Mouse (Mus musculus): Measurements from ENCODE around the gene Rab7b. TPM values are rescaled to one million over a fixed set of nuclear protein-coding genes. Genes with fewer than 3 reads are reported as not detected.

Gene Rab7b
- polyA plus RNA-seq, 1 experiment, result 1.5 TPM

- TF ChIP-seq POLR2A (IDR thresholded peaks at IDR 0.05; ENCODE audit: low read depth, low read length) (no peak), CTCF (IDR thresholded peaks at IDR 0.05; ENCODE audit: extremely low read depth, insufficient read length, insufficient replicate concordance, low read depth, low read length) (no peak)
- Histone ChIP-seq H3K4me3 (ENCODE audit: low read depth, low read length) (no peak overlapping the region), H3K27me3 (ENCODE audit: control insufficient read depth, insufficient read depth, low read length) (no peaks in the 10 kb centered on the region), H3K4me1 (ENCODE audit: control insufficient read depth, insufficient read depth, insufficient read length, low read length) (no peaks in the 10 kb centered on the region), H3K36me3 (ENCODE audit: control insufficient read depth, insufficient read depth, low read length) (no peaks in the 10 kb centered on the region), H3K27ac (ENCODE audit: insufficient read depth, low read depth, low read length) (no peak overlapping the region)
- WGBS, result 60% methylated on average over 2 of the region's 2 CpGs
These were observed 59.3 kb downstream of the Rab7b start for GRCm38 (mm10) chr1:131747761-131748160.

DNA sequence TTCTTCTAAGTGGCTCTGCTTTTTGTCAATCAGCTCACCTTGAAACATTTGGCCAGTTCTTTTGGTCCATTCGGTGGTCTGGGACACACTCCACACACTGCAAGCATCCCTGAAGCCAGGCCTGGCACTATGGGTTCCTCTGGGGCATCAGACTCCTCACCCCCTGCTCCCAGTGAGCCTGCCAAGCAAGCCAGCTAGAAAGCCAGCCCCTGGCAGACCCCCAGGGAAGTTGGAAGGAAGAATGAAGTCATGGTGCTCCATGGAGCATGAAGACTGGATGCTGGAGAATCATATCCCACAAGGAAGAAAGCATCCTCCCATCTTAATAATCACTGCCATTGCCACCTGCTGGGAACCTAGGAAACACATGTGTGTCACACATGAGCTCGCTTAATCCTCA, 60.1 kb downstream of the Rab7b start:
- WGBS, result 75% methylated on average over 2 of the region's 2 CpGs
- no peaks in the 10 kb centered on the region for H3K4me1 ChIP-seq (ENCODE audit: control insufficient read depth, insufficient read depth, insufficient read length, low read length)
- H3K27ac ChIP-seq (ENCODE audit: insufficient read depth, low read depth, low read length), result no peak overlapping the region
- H3K27me3 ChIP-seq (ENCODE audit: control insufficient read depth, insufficient read depth, low read length), result no peaks in the 10 kb centered on the region
- no peaks in the 10 kb centered on the region for H3K36me3 ChIP-seq (ENCODE audit: control insufficient read depth, insufficient read depth, low read length)
- TF ChIP-seq POLR2A (IDR thresholded peaks at IDR 0.05; ENCODE audit: low read depth, low read length) (no peak), CTCF (IDR thresholded peaks at IDR 0.05; ENCODE audit: extremely low read depth, insufficient read length, insufficient replicate concordance, low read depth, low read length) (no peak)
- no peak overlapping the region for H3K4me3 ChIP-seq (ENCODE audit: low read depth, low read length)

DNA sequence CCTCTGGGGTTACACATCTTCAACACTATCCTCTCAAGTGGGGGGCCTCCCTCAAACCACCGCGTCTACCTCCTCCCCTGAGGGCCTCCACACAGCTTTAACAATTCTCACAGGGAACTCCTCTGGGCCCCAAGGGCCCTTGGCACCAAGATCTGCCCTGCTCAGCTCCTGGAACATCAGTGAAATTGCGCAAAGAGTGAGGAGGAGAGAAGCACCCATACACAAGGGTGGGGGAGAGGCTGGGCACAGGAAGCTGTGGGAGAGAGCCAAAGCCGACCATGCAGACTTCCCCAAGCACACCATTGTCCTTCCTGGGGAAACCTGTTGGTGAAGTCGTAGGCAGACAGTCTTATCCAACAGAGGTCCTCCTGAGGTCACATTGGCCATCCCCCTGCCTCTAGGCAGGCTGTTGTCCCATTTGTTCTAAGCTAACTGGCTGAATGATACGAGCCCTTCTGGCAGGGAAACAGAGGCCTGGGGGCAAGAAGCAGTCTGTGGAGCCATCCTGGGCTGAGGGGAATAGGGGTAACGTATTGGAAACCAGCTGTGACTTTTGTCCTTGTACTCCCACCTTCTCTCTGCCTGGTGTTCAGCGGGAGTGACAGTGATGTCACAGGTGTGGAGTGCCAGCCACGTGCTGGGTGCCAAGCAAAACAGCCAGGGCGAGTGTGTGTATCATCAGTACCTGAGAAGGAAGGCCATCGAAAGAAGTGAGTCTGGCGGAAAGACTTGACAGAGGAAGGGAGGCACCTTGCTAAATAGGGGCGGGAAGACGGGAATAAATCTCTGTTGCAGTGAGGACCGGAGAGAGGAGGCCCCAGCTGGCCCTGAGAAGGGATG, 61.4 kb downstream of the Rab7b start:
- H3K27me3 ChIP-seq (ENCODE audit: control insufficient read depth, insufficient read depth, low read length), result no peaks in the 10 kb centered on the region

DNA sequence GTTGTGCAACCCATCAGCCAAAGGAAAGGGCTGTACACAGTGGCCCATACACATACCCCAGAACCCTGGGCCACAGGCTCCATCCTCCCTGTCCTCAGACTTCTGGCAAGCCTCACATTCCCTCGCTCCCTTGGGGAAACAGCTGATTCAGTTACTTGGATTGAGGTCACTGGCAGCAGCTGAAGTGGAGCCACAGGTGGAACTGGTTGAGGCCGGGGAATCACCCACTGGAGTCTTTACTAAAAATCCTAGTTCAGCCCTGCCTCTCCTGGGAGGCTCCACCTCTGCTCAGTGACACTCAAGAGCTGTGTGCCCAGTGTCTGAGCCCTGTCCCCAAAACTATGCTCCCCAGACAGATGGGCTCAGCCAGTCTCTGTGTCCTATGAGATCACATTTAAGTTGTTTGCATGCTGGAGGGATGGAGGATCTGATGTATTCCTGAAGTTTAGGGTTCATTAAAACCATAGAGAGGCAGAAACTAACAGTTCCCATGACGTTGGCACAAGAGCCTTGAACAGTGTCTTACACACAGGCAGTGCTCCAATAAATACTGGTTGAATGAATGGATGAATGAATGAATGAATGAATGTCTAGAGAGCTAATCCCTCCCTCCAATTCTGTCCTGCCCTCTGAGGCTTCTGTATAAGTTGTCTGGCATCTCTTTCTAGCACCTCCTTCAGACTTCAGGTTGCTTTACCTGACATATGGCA, 62.8 kb downstream of the Rab7b start:
- H3K4me3 ChIP-seq (ENCODE audit: low read depth, low read length), result no peak overlapping the region
- WGBS, result 75% methylated on average over 3 of the region's 3 CpGs
- TF ChIP-seq CTCF (IDR thresholded peaks at IDR 0.05; ENCODE audit: extremely low read depth, insufficient read length, insufficient replicate concordance, low read depth, low read length) (no peak), POLR2A (IDR thresholded peaks at IDR 0.05; ENCODE audit: low read depth, low read length) (no peak)
- no peaks in the 10 kb centered on the region for H3K36me3 ChIP-seq (ENCODE audit: control insufficient read depth, insufficient read depth, low read length)
- H3K27me3 ChIP-seq (ENCODE audit: control insufficient read depth, insufficient read depth, low read length), result no peaks in the 10 kb centered on the region
- H3K27ac ChIP-seq (ENCODE audit: insufficient read depth, low read depth, low read length), result no peak overlapping the region
- H3K4me1 ChIP-seq (ENCODE audit: control insufficient read depth, insufficient read depth, insufficient read length, low read length), result no peaks in the 10 kb centered on the region

More for the DNA sequence above, 61.4 kb downstream of the Rab7b start:
- TF ChIP-seq CTCF (IDR thresholded peaks at IDR 0.05; ENCODE audit: extremely low read depth, insufficient read length, insufficient replicate concordance, low read depth, low read length), result no peak
- TF ChIP-seq POLR2A (IDR thresholded peaks at IDR 0.05; ENCODE audit: low read depth, low read length), result no peak
- no peaks in the 10 kb centered on the region for H3K4me1 ChIP-seq (ENCODE audit: control insufficient read depth, insufficient read depth, insufficient read length, low read length)
- 75% methylated on average over 15 of the region's 15 CpGs for WGBS
- no peaks in the 10 kb centered on the region for H3K36me3 ChIP-seq (ENCODE audit: control insufficient read depth, insufficient read depth, low read length)
- H3K27ac ChIP-seq (ENCODE audit: insufficient read depth, low read depth, low read length), result no peak overlapping the region
- no peak overlapping the region for H3K4me3 ChIP-seq (ENCODE audit: low read depth, low read length)

DNA sequence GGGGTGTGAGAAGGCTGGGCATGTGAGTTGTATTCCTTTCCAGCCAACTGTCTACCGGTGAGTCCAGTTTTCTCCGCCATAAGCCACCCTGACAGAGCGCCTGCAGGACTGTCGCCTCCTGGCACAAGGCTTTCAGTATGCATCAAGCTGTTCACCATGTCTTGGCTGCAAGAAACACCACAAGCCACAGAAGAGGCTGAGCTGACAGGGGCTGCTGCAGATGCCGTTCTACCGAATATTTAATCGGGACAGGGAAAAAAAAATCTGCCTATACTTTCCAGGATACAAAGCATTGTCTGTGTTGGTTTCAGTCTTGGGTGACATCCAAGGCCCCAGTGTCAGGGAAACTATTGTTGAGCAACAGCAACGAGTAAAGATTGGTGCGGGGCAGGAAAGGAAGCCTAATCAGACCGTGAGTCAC, 63.4 kb downstream of the Rab7b start:
- Histone ChIP-seq H3K27ac (ENCODE audit: insufficient read depth, low read depth, low read length) (no peak overlapping the region), H3K4me3 (ENCODE audit: low read depth, low read length) (no peak overlapping the region), H3K4me1 (ENCODE audit: control insufficient read depth, insufficient read depth, insufficient read length, low read length) (no peaks in the 10 kb centered on the region), H3K27me3 (ENCODE audit: control insufficient read depth, insufficient read depth, low read length) (no peaks in the 10 kb centered on the region), H3K36me3 (ENCODE audit: control insufficient read depth, insufficient read depth, low read length) (no peaks in the 10 kb centered on the region)
- WGBS, result 37% methylated on average over 10 of the region's 10 CpGs
- TF ChIP-seq POLR2A (IDR thresholded peaks at IDR 0.05; ENCODE audit: low read depth, low read length), result no peak
- TF ChIP-seq CTCF (IDR thresholded peaks at IDR 0.05; ENCODE audit: extremely low read depth, insufficient read length, insufficient replicate concordance, low read depth, low read length), result no peak

GRCm38 (mm10) chr1:131754212-131754829, 65.8 kb downstream of the Rab7b start:
- Histone ChIP-seq H3K27ac (ENCODE audit: insufficient read depth, low read depth, low read length) (no peak overlapping the region), H3K27me3 (ENCODE audit: control insufficient read depth, insufficient read depth, low read length) (no peaks in the 10 kb centered on the region), H3K4me1 (ENCODE audit: control insufficient read depth, insufficient read depth, insufficient read length, low read length) (no peaks in the 10 kb centered on the region), H3K36me3 (ENCODE audit: control insufficient read depth, insufficient read depth, low read length) (no peaks in the 10 kb centered on the region), H3K4me3 (ENCODE audit: low read depth, low read length) (no peak overlapping the region)
- no peak for TF ChIP-seq CTCF (IDR thresholded peaks at IDR 0.05; ENCODE audit: extremely low read depth, insufficient read length, insufficient replicate concordance, low read depth, low read length)
- no peak for TF ChIP-seq POLR2A (IDR thresholded peaks at IDR 0.05; ENCODE audit: low read depth, low read length)
- 37% methylated on average over 3 of the region's 3 CpGs for WGBS

- TF ChIP-seq CTCF (IDR thresholded peaks at IDR 0.05; ENCODE audit: extremely low read depth, insufficient read length, insufficient replicate concordance, low read depth, low read length) (no peak), POLR2A (IDR thresholded peaks at IDR 0.05; ENCODE audit: low read depth, low read length) (no peak)
- no peaks in the 10 kb centered on the region for H3K27me3 ChIP-seq (ENCODE audit: control insufficient read depth, insufficient read depth, low read length)
- H3K4me1 ChIP-seq (ENCODE audit: control insufficient read depth, insufficient read depth, insufficient read length, low read length), result no peaks in the 10 kb centered on the region
- 44% methylated on average over 4 of the region's 4 CpGs for WGBS
- H3K4me3 ChIP-seq (ENCODE audit: low read depth, low read length), result no peak overlapping the region
- no peak overlapping the region for H3K27ac ChIP-seq (ENCODE audit: insufficient read depth, low read depth, low read length)
- no peaks in the 10 kb centered on the region for H3K36me3 ChIP-seq (ENCODE audit: control insufficient read depth, insufficient read depth, low read length)
These were observed 66.4 kb downstream of the Rab7b start for GRCm38 (mm10) chr1:131754916-131755315.
